Mouse (Mus musculus) CH12.LX (cell line): Measurements from ENCODE around the gene Ptms. TPM values are rescaled to one million over a fixed set of nuclear protein-coding genes. Genes with fewer than 3 reads are reported as not detected.

Source experiments
- DNase-seq: peaks from one replicate; pipeline ENCODE4 v3.0.0-alpha.2; 2013; ENCODE audit errors: extremely low read depth
- H3K27ac ChIP-seq: 2 replicates; pipeline ENCODE4 v1.5.1; 2012; ENCODE audit warnings: low read depth, mild to moderate bottlenecking, control low read depth, moderate library complexity; ENCODE audit not compliant: insufficient read depth
- H3K27me3 ChIP-seq: replicated peaks from 2 replicates; pipeline ENCODE3; 2012; ENCODE audit warnings: inconsistent platforms
- H3K36me3 ChIP-seq, 2 experiments: replicated peaks in 1 of 2; 2 replicates each; pipeline versions ENCODE3 to v1.6.1; 2012; ENCODE audit warnings: inconsistent platforms in 1 of 2, low read length in 1 of 2, mild to moderate bottlenecking in 1 of 2, mixed read lengths in 1 of 2, moderate library complexity in 1 of 2; ENCODE audit not compliant: control insufficient read depth in 1 of 2, insufficient read depth in 1 of 2
- H3K4me1 ChIP-seq, 2 experiments: 2 replicates each; pipeline ENCODE4 v1.6.1; 2012; ENCODE audit warnings: inconsistent platforms in 1 of 2, moderate library complexity in 1 of 2; ENCODE audit not compliant: insufficient read depth in 2 of 2, control insufficient read depth in 1 of 2
- H3K4me2 ChIP-seq: 2 replicates; pipeline ENCODE4 v1.6.1; 2012; ENCODE audit warnings: low read depth, mild to moderate bottlenecking, control low read depth; ENCODE audit not compliant: poor library complexity, insufficient read depth, severe bottlenecking
- H3K4me3 ChIP-seq, 3 experiments: fragments of 150-350 bp in 1 of 3; sonication (generic) in 1 of 3; replicated peaks in 1 of 3; 2 replicates each; pipeline versions ENCODE3 to v1.5.1; 2011 to 2012; ENCODE audit warnings: low read depth in 2 of 3, low read length in 2 of 3, mild to moderate bottlenecking in 2 of 3, moderate library complexity in 2 of 3, control low read depth in 1 of 3, improper control_type of control experiment in 1 of 3, inconsistent platforms in 1 of 3, mixed read lengths in 1 of 3; ENCODE audit not compliant: poor library complexity in 1 of 3
- H3K79me2 ChIP-seq: replicated peaks from 2 replicates; pipeline ENCODE4 v1.6.1; 2012; ENCODE audit warnings: mild to moderate bottlenecking, moderate library complexity; ENCODE audit not compliant: control insufficient read depth, poor library complexity, insufficient read depth, severe bottlenecking; ENCODE audit errors: extremely low read depth
- H3K9ac ChIP-seq: 2 replicates; pipeline ENCODE4 v1.6.1; 2012; ENCODE audit warnings: low read depth, mild to moderate bottlenecking, control low read depth, moderate library complexity; ENCODE audit not compliant: insufficient read depth
- H3K9me3 ChIP-seq: replicated peaks from 2 replicates; pipeline ENCODE3; 2012; ENCODE audit warnings: low read length, inconsistent platforms, mixed read lengths
- BHLHE40 ChIP-seq: IDR thresholded peaks from 2 replicates; pipeline ENCODE4 v1.6.1; 2011; ENCODE audit warnings: mild to moderate bottlenecking, low read depth, low read length, improper control_type of control experiment
- EP300 ChIP-seq: IDR thresholded peaks from 2 replicates; pipeline ENCODE4 v1.6.1; 2011; ENCODE audit warnings: low read length, improper control_type of control experiment
- ETS1 ChIP-seq: conservative IDR thresholded peaks from 2 replicates; pipeline ENCODE4 v1.6.1; 2012; ENCODE audit warnings: low read depth, mild to moderate bottlenecking, inconsistent platforms, low read length, improper control_type of control experiment, moderate library complexity
- HCFC1 ChIP-seq: IDR thresholded peaks from 2 replicates; pipeline ENCODE4 v1.6.1; 2012; ENCODE audit warnings: low read depth, mild to moderate bottlenecking, inconsistent platforms, low read length, improper control_type of control experiment
- IRF4 ChIP-seq: IDR thresholded peaks from 2 replicates; pipeline ENCODE4 v1.6.1; 2014; ENCODE audit warnings: low read depth, mild to moderate bottlenecking, inconsistent platforms, low read length, improper control_type of control experiment
- KAT2A ChIP-seq: IDR thresholded peaks from 2 replicates; pipeline ENCODE4 v1.6.1; 2012; ENCODE audit warnings: low read length, improper control_type of control experiment, inconsistent platforms; ENCODE audit not compliant: insufficient replicate concordance
- MEF2A ChIP-seq: IDR thresholded peaks from 2 replicates; pipeline ENCODE4 v1.6.1; 2014; ENCODE audit warnings: low read depth, mild to moderate bottlenecking, inconsistent platforms, low read length, improper control_type of control experiment, borderline replicate concordance
- RCOR1 ChIP-seq: conservative IDR thresholded peaks from 2 replicates; pipeline ENCODE4 v1.6.1; 2012; ENCODE audit warnings: low read depth, mild to moderate bottlenecking, inconsistent platforms, low read length, improper control_type of control experiment
- SIN3A ChIP-seq: IDR thresholded peaks from 2 replicates; pipeline ENCODE4 v1.6.1; 2012; ENCODE audit warnings: low read length, improper control_type of control experiment, inconsistent platforms
- TCF12 ChIP-seq: IDR thresholded peaks from 2 replicates; pipeline ENCODE4 v1.6.1; 2014; ENCODE audit warnings: low read depth, mild to moderate bottlenecking, inconsistent platforms, low read length, improper control_type of control experiment
- ZC3H11A ChIP-seq: IDR thresholded peaks from 2 replicates; pipeline ENCODE4 v1.6.1; 2012; ENCODE audit warnings: low read depth, mild to moderate bottlenecking, inconsistent platforms, low read length, improper control_type of control experiment
- ZNF384 ChIP-seq: IDR thresholded peaks from 2 replicates; pipeline ENCODE4 v1.6.1; 2012; ENCODE audit warnings: low read depth, low read length, improper control_type of control experiment, inconsistent platforms
- dilution Hi-C: fragments of 300-500 bp; cut with MboI; formaldehyde crosslinking; loops from 2 replicates; pipeline ENCODE4 v1.14.3; 2020; ENCODE audit warnings: low sequenced_read_pairs; ENCODE audit not compliant: extremely low pct_unique_long_range_greater_than_20kb, extremely low pct_ligation_motif_present
- in situ Hi-C: fragments of 300-500 bp; cut with MboI; formaldehyde crosslinking; loops from 3 replicates; pipeline ENCODE4 v1.14.3; 2019; ENCODE audit warnings: low sequenced_read_pairs, low pct_ligation_motif_present, low pct_unique_long_range_greater_than_20kb, mixed read lengths
- polyA plus RNA-seq: library from polyadenylated mRNA; unstranded; fragments of >175 nt; gene quantifications from 2 replicates; pipeline ENCODE4 v1.2.1, GENCODE M21; 2012; ENCODE audit warnings: low read depth; ENCODE audit not compliant: insufficient read length
- total RNA-seq, 2 experiments: library from RNA; depleted of rRNA; stranded (reverse); fragments of 300-350 nt in 1 of 2; fragments of >200 nt in 1 of 2; gene quantifications; 2 replicates each; pipeline ENCODE4 v1.2.3; 2012 to 2014

Ptms gene
- total and polyA plus RNA-seq, 3 experiments = 7.0 to 99.6 (median 12.8) TPM

GRCm38 (mm10) chr6:124910032-124910431, 9.9 kb downstream of the Ptms start:
- peaks cover 0 to 11% of the 10 kb centered on the region in 2 experiments for H3K36me3 ChIP-seq
- H3K4me2 ChIP-seq = no peak overlapping the region
- H3K27ac ChIP-seq = no peak overlapping the region
- DNase-seq = no peak
- peaks cover 8 to 41% of the 10 kb centered on the region in 2 experiments for H3K4me1 ChIP-seq
- H3K27me3 ChIP-seq = no peaks in the 10 kb centered on the region
- no peak for TF ChIP-seq KAT2A
- TF ChIP-seq HCFC1 = no peak
- no peak overlapping the region for H3K4me3 ChIP-seq
- in situ Hi-C loops (no loop called here), dilution Hi-C loops (no loop called here)
- H3K79me2 ChIP-seq = no peaks in the 10 kb centered on the region
- no peaks in the 10 kb centered on the region for H3K9me3 ChIP-seq
- no peak overlapping the region for H3K9ac ChIP-seq

GRCm38 (mm10) chr6:124907767-124908166, 12.1 kb downstream of the Ptms start:
- DNase-seq = peak; percentile 38
- no peaks in the 10 kb centered on the region for H3K36me3 ChIP-seq
- H3K4me1 ChIP-seq = peaks cover 8 to 49% of the 10 kb centered on the region in 2 experiments
- H3K9ac ChIP-seq = no peak overlapping the region
- H3K9me3 ChIP-seq = no peaks in the 10 kb centered on the region
- dilution Hi-C loops (no loop called here), in situ Hi-C loops (no loop called here)
- H3K27ac ChIP-seq = peak overlapping the region; percentile 9; the same call in 1 of the 2 replicates
- no peaks in the 10 kb centered on the region for H3K27me3 ChIP-seq
- peak; percentile 92 for TF ChIP-seq IRF4
- no peak for TF ChIP-seq ZC3H11A
- TF ChIP-seq ETS1 = peak; percentile 90
- TF ChIP-seq MEF2A = 0 out of 2 replicates have a peak, but pooled peaks have one; percentile 36
- no peak for TF ChIP-seq RCOR1
- 0 out of 2 replicates have a peak, but pooled peaks have one; percentile 6 for TF ChIP-seq TCF12
- TF ChIP-seq SIN3A = peak; percentile 45; the same call in 1 of the 2 replicates
- TF ChIP-seq BHLHE40 = peak; percentile 25; the same call in 1 of the 2 replicates
- peak; percentile 66; the same call in 1 of the 2 replicates for TF ChIP-seq EP300
- TF ChIP-seq ZNF384 = peak; percentile 95
- TF ChIP-seq, all 38 proteins: peak for 8
- H3K4me3 ChIP-seq = no peak overlapping the region
- H3K79me2 ChIP-seq = no peaks in the 10 kb centered on the region
- H3K4me2 ChIP-seq = peak overlapping the region; percentile 48; the same call in 1 of the 2 replicates
